Mouse (Mus musculus) large intestine, adult 2 months (tissue): ENCODE data around the gene Agxt. TPM values are rescaled to one million over a fixed set of nuclear protein-coding genes. Genes with fewer than 3 reads are reported as not detected.
A peak's percentile ranks its signal among the peaks of the same experiment; 100 is the strongest.

Experiments
- DNase-seq: peaks from one replicate; pipeline ENCODE4 v3.0.0-alpha.2; 2012; ENCODE audit warnings: low read depth, low spot score
- WGBS: fragments of 180-500 bp; shearing (Covaris S2); methylation state at CpG from one replicate; pipeline ENCODE4 v1.1.7; 2018; 5-methylcytosine and 5-hydroxymethylcytosine counted together
- polyA plus RNA-seq: library from polyadenylated mRNA; depleted of rRNA; stranded (reverse); fragments of >200 nt; gene quantifications from 2 replicates; pipeline ENCODE4 v1.2.3, GENCODE M21; 2012; rRNA removed

Gene Agxt
- polyA plus RNA-seq, result 0.14 and 0.34 TPM in 2 replicates

GRCm38 (mm10) chr1:93135036-93135526 is at the start of gene Agxt:
Gene Agxt (plus strand): TSS chr1:93135240.
- DNase-seq, result no peak

GRCm38 (mm10) chr1:93092582-93092981 is 42.5 kb upstream of the Agxt start:
- 81% methylated on average over 3 of the region's 3 CpGs for WGBS

More at GRCm38 (mm10) chr1:93135036-93135526, at the start of gene Agxt:
- 88% methylated on average over 12 of the region's 12 CpGs for WGBS

GRCm38 (mm10) chr1:93098956-93099355 is 36.1 kb upstream of the Agxt start:
- 88% methylated on average over 5 of the region's 5 CpGs for WGBS
- DNase-seq, result no peak

More at GRCm38 (mm10) chr1:93092582-93092981, 42.5 kb upstream of the Agxt start:
- no peak for DNase-seq

- no peak for DNase-seq
- 2% methylated on average over 18 of the region's 18 CpGs for WGBS
Observed at GRCm38 (mm10) chr1:93100243-93100575, 34.8 kb upstream of the Agxt start.

GRCm38 (mm10) chr1:93100576-93101491 is 34.2 kb upstream of the Agxt start:
- 2% methylated on average over 49 of the region's 49 CpGs for WGBS
- DNase-seq, result no peak

GRCm38 (mm10) chr1:93101571-93102061 is 33.4 kb upstream of the Agxt start, which contains the start of gene Kif1a:
Gene Kif1a (minus strand): TSS chr1:93101951.
- no peak for DNase-seq
- 1% methylated on average over 39 of the region's 39 CpGs for WGBS

GRCm38 (mm10) chr1:93102700-93103099 is 32.3 kb upstream of the Agxt start:
- no peak for DNase-seq
- WGBS, result 62% methylated on average over 7 of the region's 7 CpGs

- WGBS, result 27% methylated on average over 21 of the region's 21 CpGs
- DNase-seq, result peak; percentile 31
Observed at GRCm38 (mm10) chr1:93114713-93115463, 20.2 kb upstream of the Agxt start.

GRCm38 (mm10) chr1:93115471-93115870 is 19.6 kb upstream of the Agxt start:
- whole genome bisulfite sequencing, result 25% methylated on average over 13 of the region's 13 CpGs
- no peak for DNase-seq

- 53% methylated on average over 4 of the region's 4 CpGs for WGBS
- DNase-seq, result no peak
Observed at GRCm38 (mm10) chr1:93118816-93119215, 16.2 kb upstream of the Agxt start.

- 88% methylated on average over 11 of the region's 11 CpGs for WGBS
Observed at GRCm38 (mm10) chr1:93123179-93123854, 11.7 kb upstream of the Agxt start.

GRCm38 (mm10) chr1:93124066-93124465 is 11.0 kb upstream of the Agxt start:
- DNase-seq, result no peak
- WGBS, result 69% methylated on average over 8 of the region's 8 CpGs

More at GRCm38 (mm10) chr1:93123179-93123854, 11.7 kb upstream of the Agxt start:
- no peak for DNase-seq

- DNase-seq, result no peak
- 4% methylated on average over 5 of the region's 5 CpGs for WGBS
Observed at GRCm38 (mm10) chr1:93125256-93125655, 9.8 kb upstream of the Agxt start.

GRCm38 (mm10) chr1:93128209-93128608 is 6.8 kb upstream of the Agxt start:
- 79% methylated on average over 8 of the region's 8 CpGs for WGBS
- no peak for DNase-seq

GRCm38 (mm10) chr1:93128710-93129349 is 6.2 kb upstream of the Agxt start:
- 9% methylated on average over 6 of the region's 6 CpGs for WGBS
- DNase-seq, result peak; percentile 74

- WGBS, result 39% methylated on average over 10 of the region's 10 CpGs
- peak; percentile 56 for DNase-seq
Observed at GRCm38 (mm10) chr1:93130242-93130983, 4.6 kb upstream of the Agxt start.

- 31% methylated on average over 8 of the region's 8 CpGs for WGBS
- DNase-seq, result no peak
Observed at GRCm38 (mm10) chr1:93132676-93133075, 2.4 kb upstream of the Agxt start.

GRCm38 (mm10) chr1:93138534-93138933 is 3.5 kb downstream of the Agxt start:
- WGBS, result 37% methylated on average over 6 of the region's 6 CpGs
- DNase-seq, result peak; percentile 90
